Mouse (Mus musculus) R1 (cell line): ENCODE results near the gene Babam1.

Experiments
- DNase-seq: peaks from one replicate; pipeline ENCODE4 v3.0.0-alpha.2; 2018; ENCODE audit warnings: low read depth, low spot score

Babam1 gene

GRCm38 (mm10) chr8:71396639-71397305 lies at the start of gene Babam1:
TSS of gene Babam1 (plus strand) at chr8:71396861.
- peak; percentile 97 for DNase-seq

DNA sequence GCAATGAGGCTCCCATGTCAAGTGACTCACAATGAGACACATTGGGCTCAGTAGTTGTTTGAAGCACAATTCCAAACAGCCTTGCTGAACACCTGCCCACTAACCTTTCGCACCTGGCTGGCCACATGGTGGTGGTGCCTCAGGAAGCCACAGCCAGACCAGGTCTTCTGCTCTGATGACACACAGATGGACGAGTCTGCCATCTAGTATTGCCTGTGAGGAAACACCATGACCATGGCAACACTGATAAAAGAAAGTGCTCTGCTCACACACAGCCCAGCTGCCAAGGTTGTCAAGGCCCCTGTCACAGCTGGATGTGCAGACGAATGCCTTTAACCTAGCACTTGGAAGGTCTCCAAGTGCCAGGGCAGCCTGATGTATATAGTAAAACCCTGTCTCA lies 45.5 kb upstream of the Babam1 start:
- no peak for DNase-seq

GRCm38 (mm10) chr8:71351520-71351919 lies 45.1 kb upstream of the Babam1 start:
- no peak for DNase-seq

- DNase-seq: peak; percentile 52
These were observed 38.6 kb upstream of the Babam1 start for GRCm38 (mm10) chr8:71358026-71358425.

GRCm38 (mm10) chr8:71366771-71367528 lies 29.7 kb upstream of the Babam1 start, which contains the start of gene Use1:
TSS of gene Use1 (plus strand) at chr8:71366848.
- peak; percentile 99 for DNase-seq

- no peak for DNase-seq
These were observed 29.0 kb upstream of the Babam1 start for GRCm38 (mm10) chr8:71367529-71368176.

GRCm38 (mm10) chr8:71368366-71368765 lies 28.3 kb upstream of the Babam1 start:
- DNase-seq: peak; percentile 39

DNA sequence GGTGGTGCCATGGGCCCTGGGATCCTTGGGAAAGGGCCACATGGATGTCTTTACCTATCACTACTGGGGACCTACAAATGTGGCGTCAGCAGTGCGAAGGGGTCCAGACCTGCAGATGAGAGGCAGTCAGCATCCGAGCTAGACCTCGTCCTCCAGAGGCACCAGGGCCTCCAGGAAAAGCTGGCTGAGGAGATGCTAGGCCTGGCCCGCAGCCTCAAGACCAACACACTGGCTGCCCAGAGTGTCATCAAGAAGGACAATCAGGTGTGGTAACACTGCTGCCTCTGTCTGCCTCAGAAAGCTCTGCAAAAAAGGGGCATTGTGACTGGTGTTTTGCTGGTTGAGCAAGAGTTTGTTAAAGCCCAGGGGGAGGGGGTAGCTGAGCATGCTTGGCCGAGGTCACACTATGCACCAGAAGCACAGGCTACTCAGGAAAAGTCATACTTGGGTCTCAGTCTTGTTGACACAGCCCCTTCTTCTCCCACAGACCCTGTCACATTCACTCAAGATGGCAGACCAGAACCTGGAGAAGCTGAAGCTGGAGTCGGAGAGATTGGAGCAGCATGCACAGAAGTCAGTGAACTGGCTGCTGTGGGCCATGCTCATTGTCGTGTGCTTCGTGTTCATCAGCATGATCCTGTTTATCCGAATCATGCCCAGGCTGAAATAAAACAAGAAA lies 27.5 kb upstream of the Babam1 start:
- no peak for DNase-seq

GRCm38 (mm10) chr8:71370711-71371235 lies 25.9 kb upstream of the Babam1 start:
- DNase-seq: peak; percentile 46

GRCm38 (mm10) chr8:71371236-71371848 lies 25.3 kb upstream of the Babam1 start, which contains the start of gene Ocel1:
TSS of gene Ocel1 (plus strand) at chr8:71371298.
- DNase-seq: peak; percentile 98

GRCm38 (mm10) chr8:71372427-71372826 lies 24.2 kb upstream of the Babam1 start:
- no peak for DNase-seq

DNA sequence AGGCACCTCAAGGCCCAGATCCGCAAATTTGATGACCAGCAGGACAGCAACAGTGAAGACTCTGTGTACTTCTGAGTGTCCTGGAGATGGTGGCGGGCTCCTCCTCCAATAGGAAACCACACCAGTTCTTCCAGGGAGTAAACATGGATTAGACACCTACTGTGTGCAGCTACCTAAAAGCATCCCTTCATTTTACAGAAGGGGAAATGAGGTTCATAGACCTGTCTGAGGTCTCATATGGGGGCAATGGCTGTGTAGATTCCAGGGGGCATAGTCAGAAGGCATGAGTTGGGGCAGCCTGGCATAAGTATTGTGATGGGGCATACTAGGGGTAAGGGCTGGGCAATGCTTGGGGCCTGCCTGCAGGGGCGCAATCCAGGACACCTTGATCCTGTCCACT lies 23.7 kb upstream of the Babam1 start:
- DNase-seq: no peak

- DNase-seq: peak; percentile 81
These were observed 21.9 kb upstream of the Babam1 start for GRCm38 (mm10) chr8:71374616-71375206.

GRCm38 (mm10) chr8:71375581-71376422 lies 20.9 kb upstream of the Babam1 start:
- peak; percentile 97 for DNase-seq

DNA sequence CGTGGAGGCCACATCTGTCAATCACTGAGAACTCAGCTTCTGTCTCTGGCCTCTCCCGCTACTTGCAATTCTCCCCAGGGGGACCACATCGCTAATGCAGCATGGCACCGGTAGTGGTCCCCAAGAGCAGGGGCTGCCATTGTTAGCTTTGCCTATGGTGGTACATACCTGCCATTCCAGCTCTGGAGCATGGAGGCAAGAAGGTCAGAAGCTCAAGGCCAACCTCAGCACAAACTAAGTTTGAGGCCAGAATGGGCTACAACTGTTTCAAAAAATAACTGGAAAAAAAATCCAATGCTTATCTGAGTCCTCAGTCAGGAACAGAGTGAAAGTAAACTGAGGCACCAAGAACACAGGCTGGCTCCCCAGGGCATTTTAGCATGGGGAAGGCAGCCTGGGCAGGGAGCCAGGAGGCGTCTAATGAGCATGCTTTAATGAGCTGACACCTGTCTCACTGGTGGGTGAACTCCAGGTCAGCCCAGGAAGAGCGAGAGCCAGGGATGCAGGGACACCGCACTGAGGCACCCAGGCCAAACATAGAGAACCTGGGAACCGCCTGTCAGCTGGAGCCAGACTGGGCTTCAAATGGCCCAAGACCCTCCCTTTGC lies 20.1 kb upstream of the Babam1 start:
- no peak for DNase-seq

GRCm38 (mm10) chr8:71379008-71379407 lies 17.7 kb upstream of the Babam1 start:
- DNase-seq: no peak

GRCm38 (mm10) chr8:71379512-71380075 lies 17.1 kb upstream of the Babam1 start:
- DNase-seq: no peak

- no peak for DNase-seq
These were observed 16.2 kb upstream of the Babam1 start for GRCm38 (mm10) chr8:71380178-71381171.
